Mouse (Mus musculus) spleen, adult 2 months (tissue): ENCODE results near the gene Myh8.

Source experiments
- CTCF ChIP-seq: fragments of 200-500 bp; IDR thresholded peaks from 2 replicates; pipeline ENCODE4 v1.5.1; 2011; ENCODE audit warnings: mild to moderate bottlenecking, inconsistent platforms; ENCODE audit not compliant: insufficient read depth, insufficient read length, insufficient replicate concordance; ENCODE audit errors: extremely low read depth
- POLR2A ChIP-seq: fragments of 200-500 bp; IDR thresholded peaks from 2 replicates; pipeline ENCODE4 v1.6.1; 2011; ENCODE audit warnings: low read depth, low read length, inconsistent platforms

GRCm38 (mm10) chr11:67321358-67321757 lies 44.4 kb downstream of the Myh8 start, which contains the start of gene Myh13:
- TF ChIP-seq POLR2A (no peak), CTCF (no peak)
